Mouse (Mus musculus) midbrain, embryonic 14.5 days (tissue): Measurements from ENCODE around the gene Cbarp. TPM values are rescaled to one million over a fixed set of nuclear protein-coding genes. Genes with fewer than 3 reads are reported as not detected.
"Not testable (repeated sequence)": the region's sequence is repeated elsewhere in the genome, so short reads cannot be mapped to it uniquely, and the experiment has no call there.

ENCODE experiments used
- ATAC-seq: fragments of 200-750 bp; cut with Nextera tagmentation; 2 replicates; pipeline ENCODE4 v1.8.0; 2017; ENCODE audit warnings: moderate number of reproducible peaks, moderate library complexity; ENCODE audit not compliant: low FRiP score, low TSS enrichment
- DNase-seq: peaks from one replicate; pipeline ENCODE4 v3.0.0-alpha.2; 2015
- H3K27ac ChIP-seq: fragments of 300-500 bp; sonication (generic); replicated peaks from 2 replicates; pipeline ENCODE4 v1.5.1; 2014; ENCODE audit warnings: mild to moderate bottlenecking, low read depth, low read length, moderate library complexity
- H3K27me3 ChIP-seq: fragments of 300-500 bp; sonication (generic); 2 replicates; pipeline ENCODE4 v1.6.1; 2014; ENCODE audit warnings: low read length, control low read depth, mixed read lengths; ENCODE audit not compliant: control insufficient read depth, insufficient read depth
- H3K36me3 ChIP-seq: fragments of 300-500 bp; sonication (generic); 2 replicates; pipeline ENCODE4 v1.6.1; 2014; ENCODE audit warnings: low read length, control low read depth; ENCODE audit not compliant: control insufficient read depth, insufficient read depth
- H3K4me1 ChIP-seq: fragments of 300-500 bp; sonication (generic); 2 replicates; pipeline ENCODE4 v1.6.1; 2014; ENCODE audit warnings: mild to moderate bottlenecking, antibody characterized with exemption, low read length, control low read depth; ENCODE audit not compliant: control insufficient read depth, insufficient read depth
- H3K4me2 ChIP-seq: fragments of 300-500 bp; sonication (generic); 2 replicates; pipeline ENCODE4 v1.6.1; 2014; ENCODE audit warnings: mild to moderate bottlenecking, low read length, moderate library complexity
- H3K4me3 ChIP-seq: fragments of 300-500 bp; sonication (generic); replicated peaks from 2 replicates; pipeline ENCODE4 v1.5.1; 2014; ENCODE audit warnings: low read depth, low read length
- H3K9ac ChIP-seq: fragments of 300-500 bp; sonication (generic); replicated peaks from 2 replicates; pipeline ENCODE4 v1.6.1; 2014; ENCODE audit warnings: mild to moderate bottlenecking, low read length, moderate library complexity
- H3K9me3 ChIP-seq: fragments of 300-500 bp; sonication (generic); 2 replicates; pipeline ENCODE4 v1.6.1; 2016; ENCODE audit warnings: low read length, control low read depth, mixed read lengths; ENCODE audit not compliant: control insufficient read depth
- WGBS: fragments of 180-500 bp; shearing (Covaris S2); extraction: QIAGEN DNeasy Blood & Tissue Kit; methylation state at CpG from one replicate; pipeline ENCODE4 v1.1.7; 2014; 5-methylcytosine and 5-hydroxymethylcytosine counted together
- polyA plus RNA-seq: library from polyadenylated mRNA; unstranded; fragments of >200 nt; fragmentation: Nextera tagmentation; extraction: Ambion mirVana; gene quantifications from 2 replicates; pipeline ENCODE4 v1.2.1, GENCODE M21; 2014

Cbarp gene
- polyA plus RNA-seq, 1 experiment from 2014 or later, result 78.9 TPM

GRCm38 (mm10) chr10:80167460-80168037 lies 26.9 kb upstream of the Cbarp start:
- peak overlapping the region; percentile 99 for H3K9ac ChIP-seq
- H3K36me3 ChIP-seq, result peaks cover 29% of the 10 kb centered on the region
- no peaks in the 10 kb centered on the region for H3K27me3 ChIP-seq
- peak overlapping the region; percentile 97 for H3K4me3 ChIP-seq
- H3K27ac ChIP-seq, result peak overlapping the region; percentile 99
- peaks cover 31% of the 10 kb centered on the region for H3K4me1 ChIP-seq
- H3K9me3 ChIP-seq, result no peaks in the 10 kb centered on the region
- ATAC-seq (peak; percentile 93), DNase-seq (peak; percentile 99)
- under 1% methylated on average over 55 of the region's 55 CpGs for WGBS
- peak overlapping the region; percentile 95 for H3K4me2 ChIP-seq

DNA sequence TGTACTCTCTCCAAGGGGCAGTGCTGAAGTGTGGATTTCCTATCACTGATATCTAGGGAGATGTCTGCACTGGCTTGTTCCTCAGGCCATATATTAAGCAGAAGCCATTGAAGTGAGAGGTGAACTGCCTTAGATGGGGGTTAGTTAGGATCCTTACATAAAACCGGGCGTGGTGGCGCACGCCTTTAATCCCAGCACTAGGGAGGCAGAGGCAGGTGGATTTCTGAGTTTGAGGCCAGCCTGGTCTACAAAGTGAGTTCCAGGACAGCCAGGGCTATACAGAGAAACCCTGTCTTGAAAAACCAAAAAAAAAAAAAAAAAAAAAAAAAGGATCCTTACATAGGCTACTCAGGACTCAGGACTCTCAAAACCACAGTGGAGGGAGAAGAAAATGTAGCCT lies 25.5 kb upstream of the Cbarp start:
- not testable (repeated sequence) for H3K9me3 ChIP-seq, ATAC-seq, H3K27me3 ChIP-seq, DNase-seq
- Histone ChIP-seq H3K27ac (peak overlapping the region; percentile 83), H3K4me1 (peaks cover 28% of the 10 kb centered on the region), H3K4me3 (peak overlapping the region; percentile 13), H3K4me2 (peak overlapping the region; percentile 81), H3K9ac (peak overlapping the region; percentile 27; the same call in 1 of the 2 replicates), H3K36me3 (peaks cover 15% of the 10 kb centered on the region)
- WGBS, result 86% methylated on average over 4 of the region's 4 CpGs

GRCm38 (mm10) chr10:80165392-80166128 lies 24.9 kb upstream of the Cbarp start, which contains the start of gene Cirbp:
TSS of gene Cirbp (plus strand) at chr10:80165985.
- Histone ChIP-seq H3K9ac (peak within 1 kb of the TSS; percentile 57), H3K27ac (peak within 1 kb of the TSS; percentile 83), H3K4me2 (peak within 1 kb of the TSS; percentile 81), H3K4me1 (peaks cover 33% of the 10 kb centered on the region), H3K27me3 (no peaks in the 10 kb centered on the region), H3K36me3 (peaks cover 10% of the 10 kb centered on the region), H3K4me3 (peak within 1 kb of the TSS; percentile 33), H3K9me3 (no peaks in the 10 kb centered on the region)
- DNase-seq, result no peak
- 14% methylated on average over 20 of the region's 20 CpGs for WGBS
- ATAC-seq, result no peak

- ATAC-seq, result peak; percentile 53
- Histone ChIP-seq H3K9me3 (no peaks in the 10 kb centered on the region), H3K27me3 (no peaks in the 10 kb centered on the region), H3K36me3 (peaks cover 4% of the 10 kb centered on the region), H3K27ac (peak overlapping the region; percentile 77), H3K4me3 (peak overlapping the region; percentile 33), H3K4me1 (peaks cover 39% of the 10 kb centered on the region), H3K9ac (peak overlapping the region; percentile 57), H3K4me2 (peak overlapping the region; percentile 81)
- under 1% methylated on average over 17 of the region's 17 CpGs for WGBS
- peak; percentile 97 for DNase-seq
Observed at GRCm38 (mm10) chr10:80164998-80165344, 24.3 kb upstream of the Cbarp start.

- DNase-seq (no peak), ATAC-seq (peak; percentile 4; the same call in 1 of the 2 replicates)
- peak overlapping the region; percentile 33 for H3K4me3 ChIP-seq
- WGBS, result 10% methylated on average over 44 of the region's 44 CpGs
- H3K4me1 ChIP-seq, result peaks cover 41% of the 10 kb centered on the region
- H3K27me3 ChIP-seq, result no peaks in the 10 kb centered on the region
- H3K9ac ChIP-seq, result peak overlapping the region; percentile 57
- no peaks in the 10 kb centered on the region for H3K9me3 ChIP-seq
- H3K27ac ChIP-seq, result peak overlapping the region; percentile 77
- peak overlapping the region; percentile 81 for H3K4me2 ChIP-seq
- H3K36me3 ChIP-seq, result no peaks in the 10 kb centered on the region
Observed at GRCm38 (mm10) chr10:80164161-80164997, 23.7 kb upstream of the Cbarp start.

DNA sequence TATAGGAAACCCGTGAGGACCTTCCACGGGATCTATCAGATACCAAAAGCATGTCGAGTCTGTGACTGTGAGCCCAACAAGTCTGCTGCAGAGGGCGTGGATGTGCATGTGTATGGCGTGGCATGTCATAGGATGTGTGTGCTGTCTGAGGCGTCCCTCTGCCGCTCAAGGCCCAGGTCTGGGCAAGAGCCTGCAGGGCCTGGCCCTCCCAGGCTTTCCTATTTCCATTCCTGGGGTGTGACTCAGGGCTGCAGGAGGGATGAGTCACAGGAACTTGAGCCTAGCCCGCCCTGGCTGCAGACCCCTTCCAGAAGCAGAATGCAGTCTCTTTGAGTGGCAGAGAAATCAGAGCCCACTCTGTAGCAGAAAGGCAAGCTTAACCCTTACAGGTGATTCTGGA lies 23.1 kb upstream of the Cbarp start:
- peaks cover 1% of the 10 kb centered on the region; the same call in 1 of the 2 replicates for H3K36me3 ChIP-seq
- H3K4me3 ChIP-seq, result no peak overlapping the region
- H3K4me1 ChIP-seq, result peaks cover 42% of the 10 kb centered on the region
- no peak for ATAC-seq
- H3K9ac ChIP-seq, result peak overlapping the region; percentile 57; the same call in 1 of the 2 replicates
- no peaks in the 10 kb centered on the region for H3K27me3 ChIP-seq
- DNase-seq, result no peak
- peak overlapping the region; percentile 81 for H3K4me2 ChIP-seq
- no peaks in the 10 kb centered on the region for H3K9me3 ChIP-seq
- 76% methylated on average over 8 of the region's 8 CpGs for WGBS
- H3K27ac ChIP-seq, result no peak overlapping the region

GRCm38 (mm10) chr10:80162716-80163299 lies 22.2 kb upstream of the Cbarp start:
- Histone ChIP-seq H3K4me1 (peaks cover 42% of the 10 kb centered on the region), H3K4me3 (no peak overlapping the region), H3K36me3 (peaks cover 6% of the 10 kb centered on the region; the same call in 1 of the 2 replicates), H3K27ac (no peak overlapping the region), H3K27me3 (no peaks in the 10 kb centered on the region), H3K9me3 (no peaks in the 10 kb centered on the region), H3K4me2 (no peak overlapping the region; the same call in 1 of the 2 replicates), H3K9ac (no peak overlapping the region)
- no peak for DNase-seq
- no peak for ATAC-seq
- 85% methylated on average over 6 of the region's 6 CpGs for WGBS

DNA sequence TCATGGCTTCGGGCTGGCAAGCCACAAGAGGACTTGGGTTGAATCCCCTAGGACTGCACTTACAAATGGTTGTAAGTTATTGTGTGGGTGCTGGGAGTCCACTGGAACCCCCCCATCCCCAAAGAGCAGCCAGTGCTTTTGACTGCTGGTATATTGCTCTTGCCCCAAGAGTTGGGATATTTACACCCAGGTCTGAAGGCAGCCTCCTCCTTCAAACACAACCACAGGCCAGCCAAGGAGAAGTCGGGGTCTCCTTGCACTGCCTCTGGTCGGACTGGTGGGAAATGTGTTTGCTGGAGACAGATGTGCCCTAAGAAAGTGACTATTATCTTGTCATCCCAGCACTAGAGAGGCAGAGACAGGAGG lies 21.6 kb upstream of the Cbarp start:
- WGBS, result 71% methylated on average over 3 of the region's 3 CpGs
- H3K36me3 ChIP-seq, result peaks cover 11% of the 10 kb centered on the region
- H3K9me3 ChIP-seq, result no peaks in the 10 kb centered on the region
- H3K4me1 ChIP-seq, result peaks cover 45% of the 10 kb centered on the region
- H3K27me3 ChIP-seq, result no peaks in the 10 kb centered on the region
- DNase-seq, result no peak
- ATAC-seq, result no peak
- H3K4me2 ChIP-seq, result no peak overlapping the region
- H3K27ac ChIP-seq, result no peak overlapping the region
- H3K4me3 ChIP-seq, result no peak overlapping the region
- no peak overlapping the region for H3K9ac ChIP-seq
